Mouse (Mus musculus) yolk sac, embryonic 10.5 days (tissue): ENCODE measurements at regions not wholly inside any gene's neighbourhood (a gene's known extent, or its start where the extent isn't known, plus 50 kb on each side); places are given as distances from the start of the nearest gene placed in this dataset.

ENCODE experiments used
- DNase-seq: peaks from one replicate; pipeline ENCODE4 v3.0.0-alpha.2; 2017; ENCODE audit warnings: low spot score

GRCm38 (mm10) chr3:143162444-143162843, 280.6 kb upstream of the Pkn2 start:
- no peak for DNase-seq

- no peak for DNase-seq
Measured at GRCm38 (mm10) chr3:143161993-143162392, 280.2 kb upstream of the Pkn2 start.

DNA sequence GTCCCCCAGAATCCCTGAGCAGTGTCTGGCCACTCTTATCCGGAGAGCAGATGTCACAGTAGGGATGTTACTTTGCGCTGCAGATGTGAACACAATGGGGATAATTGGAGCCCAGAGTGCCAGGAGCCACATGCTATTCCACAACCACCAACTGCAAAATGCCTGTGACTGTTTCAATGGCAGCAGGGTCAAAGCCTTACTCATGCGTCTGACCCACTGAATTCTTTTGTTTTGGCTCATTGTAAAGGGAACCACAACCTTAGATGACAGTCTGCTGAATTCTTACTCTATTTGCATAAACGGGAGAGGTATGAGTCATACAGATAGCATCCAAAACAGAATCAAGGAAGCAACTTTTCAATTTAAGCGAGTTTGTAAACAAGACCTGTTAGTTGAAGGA, 276.8 kb upstream of the Pkn2 start:
- no peak for DNase-seq

DNA sequence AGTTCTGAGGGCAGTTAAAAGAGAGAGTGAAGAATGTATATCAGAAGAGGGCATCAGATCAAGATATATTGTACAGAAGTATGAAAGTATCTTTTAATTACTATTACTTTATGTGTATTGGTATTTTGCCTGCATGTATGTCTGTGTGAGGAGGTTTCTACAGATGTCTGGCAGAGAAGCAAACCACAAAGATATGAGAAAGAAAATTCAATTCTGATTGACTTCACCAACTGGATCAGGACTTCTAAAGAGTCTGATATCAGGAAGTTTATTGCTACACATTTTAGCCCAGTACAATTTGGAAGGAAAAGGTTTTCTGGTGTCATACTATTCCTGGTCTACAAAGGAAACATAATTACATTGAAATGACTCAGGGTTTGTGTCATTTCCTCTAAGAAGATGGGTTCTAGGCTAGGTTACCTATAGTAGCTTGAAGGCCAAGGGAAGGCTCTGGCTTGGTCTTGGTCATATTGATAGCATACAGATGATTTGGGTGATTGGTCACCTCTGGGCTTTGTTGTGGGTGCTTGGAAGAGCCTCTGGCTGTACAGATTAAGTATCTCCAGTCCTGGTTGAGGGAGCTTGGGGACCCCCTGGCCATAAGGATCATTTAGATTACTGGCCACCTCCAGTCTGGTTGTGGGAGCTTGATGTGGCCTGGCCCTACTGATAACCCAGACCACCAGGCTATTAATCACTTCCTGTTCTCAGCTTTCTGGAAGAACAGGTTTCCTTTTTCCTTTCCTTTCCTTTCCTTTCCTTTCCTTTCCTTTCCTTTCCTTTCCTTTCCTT, 275.1 kb upstream of the Pkn2 start:
- no peak for DNase-seq

DNA sequence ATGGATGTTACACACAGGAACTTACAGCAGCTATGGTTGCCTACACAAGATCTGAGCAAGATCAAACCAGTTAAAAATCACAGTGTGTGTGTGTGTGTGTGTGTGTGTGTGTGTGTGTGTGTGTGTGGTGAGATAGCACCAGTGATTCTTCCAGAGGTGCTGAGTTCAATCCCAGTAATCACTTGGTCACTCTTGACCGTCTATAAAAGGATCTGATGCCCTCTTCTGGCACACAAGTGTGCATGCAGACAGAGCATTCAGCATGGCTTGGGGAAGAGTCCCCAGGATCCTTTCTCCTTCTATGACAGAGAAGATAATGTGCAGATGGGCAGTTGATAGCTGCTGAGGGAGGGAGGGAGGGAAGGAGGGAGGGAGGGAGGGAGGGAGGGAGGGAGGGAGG, 274.4 kb upstream of the Pkn2 start:
- no peak for DNase-seq

DNA sequence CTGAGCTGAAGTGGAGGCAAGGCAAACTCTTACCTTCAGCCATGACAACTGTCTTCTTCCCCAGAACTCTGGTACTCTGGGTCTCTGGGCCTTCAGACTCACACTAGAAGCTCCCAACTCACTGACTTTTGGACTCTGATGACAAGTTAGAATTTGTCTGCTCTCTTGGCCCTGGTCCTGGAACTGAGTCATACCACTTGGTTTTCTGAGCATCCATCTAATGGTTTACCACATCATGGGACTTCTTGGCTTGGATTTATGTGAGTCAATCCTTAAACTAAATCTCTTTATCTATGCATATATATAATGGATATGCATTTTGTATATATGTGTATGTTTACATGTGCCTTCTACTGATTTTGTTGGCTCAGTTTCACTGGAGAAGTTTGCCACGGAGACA, 273.8 kb upstream of the Pkn2 start:
- no peak for DNase-seq

DNA sequence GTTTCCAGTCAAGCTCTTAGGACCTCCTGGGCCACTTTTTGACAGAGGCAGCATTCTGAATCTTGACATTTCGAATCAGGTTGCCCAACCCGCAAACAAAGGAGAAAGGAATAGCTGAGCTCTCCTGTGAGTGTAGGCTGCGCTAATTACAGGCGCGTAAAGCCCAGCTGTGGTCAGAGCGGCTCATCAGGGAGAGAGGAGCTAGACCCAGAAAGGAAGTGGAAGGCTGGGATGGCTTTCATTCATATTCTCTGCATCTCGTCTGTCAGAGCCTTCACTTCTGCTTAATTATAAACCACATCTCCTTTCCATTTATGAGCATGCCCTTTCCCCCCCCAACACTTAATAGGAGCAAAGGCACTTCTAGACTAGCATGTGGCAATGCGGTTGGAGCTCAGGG, 265.7 kb upstream of the Pkn2 start:
- no peak for DNase-seq

- no peak for DNase-seq
Measured at GRCm38 (mm10) chr3:143138952-143139351, 257.1 kb upstream of the Pkn2 start.

DNA sequence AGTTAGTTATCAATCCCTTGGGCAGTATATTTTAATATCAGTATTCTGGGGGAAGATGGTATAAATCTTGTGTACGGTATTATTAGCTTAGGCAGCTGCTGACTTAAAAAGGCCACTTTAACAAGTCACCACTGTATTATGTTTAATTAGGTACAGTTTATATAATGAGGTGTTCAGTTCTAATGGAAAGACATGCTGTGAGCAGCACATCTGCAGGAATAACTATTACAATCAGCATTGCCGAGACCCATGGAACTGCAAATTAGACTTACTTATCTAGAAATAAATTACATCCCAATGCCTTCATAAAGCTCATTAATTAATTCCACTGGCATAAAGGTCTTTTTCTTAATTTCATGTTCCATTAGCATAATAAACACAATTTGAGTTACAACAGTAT, 252.7 kb upstream of the Pkn2 start:
- DNase-seq: no peak

- DNase-seq: no peak
Measured at GRCm38 (mm10) chr3:143107733-143108291, 226.0 kb upstream of the Pkn2 start.

- no peak for DNase-seq
Measured at GRCm38 (mm10) chr3:143104734-143105133, 222.9 kb upstream of the Pkn2 start.

GRCm38 (mm10) chr3:143103333-143103732, 221.5 kb upstream of the Pkn2 start:
- DNase-seq: no peak

DNA sequence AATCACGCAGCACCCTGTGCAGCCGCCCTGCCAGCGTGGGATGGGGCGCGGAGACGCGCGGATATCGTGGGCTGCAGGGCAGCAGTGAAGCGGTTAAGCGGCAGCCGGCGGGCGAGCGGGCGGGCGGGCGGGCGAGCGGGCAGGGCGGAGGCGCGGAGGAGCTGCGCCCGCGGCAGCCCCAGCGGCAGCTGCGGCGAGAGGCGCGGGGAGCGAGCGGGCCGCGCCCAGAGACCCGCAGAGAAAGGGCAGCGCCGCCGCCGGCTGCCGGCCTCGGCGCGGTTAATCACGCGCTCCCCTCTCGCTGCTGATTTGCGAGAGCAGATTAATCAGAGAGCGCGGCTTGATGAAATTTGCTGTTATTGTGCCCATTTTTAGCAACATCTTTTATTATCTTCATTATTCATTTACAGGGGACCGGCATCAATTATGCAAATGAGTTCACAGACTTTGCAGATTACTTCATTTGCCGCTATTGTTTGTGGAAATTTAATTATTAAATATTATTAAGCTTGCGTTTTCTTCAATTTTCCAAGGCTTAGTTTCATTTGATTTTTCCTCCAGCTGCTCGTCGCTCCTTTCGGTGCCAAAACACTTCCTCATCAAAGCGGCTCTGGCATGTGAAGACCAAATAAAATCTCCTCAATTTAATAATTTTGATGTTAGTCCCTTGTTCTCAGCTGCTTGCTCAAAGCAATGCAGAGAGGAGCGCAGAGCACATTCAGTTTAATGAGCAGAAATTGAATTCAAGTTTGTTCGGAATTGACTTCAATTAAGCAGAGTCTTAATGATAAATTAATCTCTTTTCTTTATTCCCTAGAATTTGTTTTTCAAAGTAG, 219.2 kb upstream of the Pkn2 start:
- no peak for DNase-seq

DNA sequence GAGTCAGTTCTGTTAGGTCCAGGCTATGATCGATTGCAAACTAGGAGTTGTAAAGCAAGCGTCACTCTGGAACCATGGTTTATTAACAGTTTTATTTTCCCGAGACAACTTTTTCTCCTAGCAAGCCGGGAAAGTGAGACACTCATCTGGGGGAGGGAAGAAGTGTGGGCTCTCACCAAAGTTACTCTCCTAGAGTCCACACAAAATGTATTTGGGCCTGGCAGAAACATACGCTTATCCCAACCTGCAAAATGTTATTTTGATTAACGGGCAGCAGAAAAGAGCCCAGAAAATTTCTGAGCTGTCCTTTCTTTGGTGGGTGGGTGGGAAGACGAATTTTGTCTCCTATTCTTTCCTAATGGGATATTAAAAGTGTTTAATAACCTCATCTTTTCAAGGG, 218.4 kb upstream of the Pkn2 start:
- no peak for DNase-seq

DNA sequence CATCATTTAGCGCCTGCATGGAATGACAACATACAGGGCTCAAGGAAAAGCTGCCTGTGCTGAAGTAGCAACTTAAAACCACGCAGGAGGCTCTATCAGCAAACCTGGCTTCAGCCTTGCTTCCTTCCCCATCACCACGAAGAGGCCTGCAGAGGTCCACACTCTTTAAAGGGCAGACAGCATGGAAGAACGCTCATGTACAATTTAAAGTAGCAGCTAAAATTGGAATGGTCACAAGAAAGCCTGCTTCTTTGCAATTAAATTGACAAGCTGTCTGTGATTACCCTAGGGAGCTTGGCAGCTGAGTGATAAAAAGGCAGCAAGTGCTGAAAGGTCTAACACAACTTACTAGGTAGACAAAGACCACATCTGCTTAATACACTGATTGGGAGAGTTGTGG, 210.4 kb upstream of the Pkn2 start:
- DNase-seq: no peak

- no peak for DNase-seq
Measured at GRCm38 (mm10) chr3:143090886-143091285, 209.1 kb upstream of the Pkn2 start.

GRCm38 (mm10) chr3:143090316-143090715, 208.5 kb upstream of the Pkn2 start:
- no peak for DNase-seq

- no peak for DNase-seq
Measured at GRCm38 (mm10) chr3:143087786-143088185, 206.0 kb upstream of the Pkn2 start.

- no peak for DNase-seq
Measured at GRCm38 (mm10) chr3:143078310-143078709, 196.5 kb upstream of the Pkn2 start.

GRCm38 (mm10) chr3:143071839-143072373, 190.1 kb upstream of the Pkn2 start:
- DNase-seq: no peak

DNA sequence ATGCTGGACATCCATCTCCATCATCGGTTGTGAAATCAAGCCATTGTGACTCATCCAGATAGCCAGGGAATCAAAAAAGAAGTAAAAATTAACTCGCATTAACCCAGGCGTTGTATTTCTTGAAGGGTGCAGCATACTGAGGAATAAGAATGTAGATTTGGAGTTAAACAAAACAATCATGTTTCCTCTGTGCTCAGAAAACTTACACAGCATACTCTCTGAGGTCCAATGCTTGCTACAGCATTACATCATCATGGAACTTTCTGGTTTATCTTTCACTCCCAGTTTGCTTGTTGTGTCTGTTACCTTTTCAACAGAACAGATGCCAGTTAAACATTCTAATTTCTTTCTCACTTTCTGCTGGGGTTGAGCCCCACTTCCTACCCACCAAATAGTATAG, 173.1 kb upstream of the Pkn2 start:
- no peak for DNase-seq

DNA sequence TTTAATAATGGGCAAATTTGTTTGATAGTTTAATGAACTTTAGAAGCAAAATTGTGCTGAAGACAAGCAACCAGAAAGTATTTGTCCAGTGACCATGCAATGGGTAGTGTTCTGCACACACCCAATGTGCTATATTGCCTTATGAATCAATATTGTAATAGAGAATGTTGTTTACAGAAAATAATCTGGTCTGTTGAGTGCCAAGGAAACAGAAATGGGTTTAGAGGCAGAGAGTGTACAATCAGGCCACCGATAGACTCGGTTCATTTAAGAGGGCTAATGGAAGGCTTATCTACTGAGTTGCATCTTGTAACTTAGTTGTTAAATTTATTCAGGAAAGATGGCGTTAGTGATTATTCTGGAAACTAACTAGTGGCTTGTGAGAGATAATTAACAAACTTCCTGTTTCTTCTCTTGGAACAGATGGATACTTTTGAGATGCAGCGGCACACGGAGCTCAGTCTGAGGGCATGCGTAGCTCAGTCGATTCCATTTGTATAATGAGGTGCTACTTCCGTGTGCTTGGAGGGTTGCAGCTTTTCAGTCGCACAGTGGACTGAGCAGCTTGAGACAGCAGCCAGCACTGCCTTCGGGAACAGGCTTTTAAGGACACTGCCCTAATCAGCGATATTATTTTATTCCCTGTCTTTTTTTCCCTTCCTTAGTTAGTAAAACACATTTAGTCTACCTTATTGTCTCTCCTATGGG, 171.6 kb upstream of the Pkn2 start:
- no peak for DNase-seq
